Mouse (Mus musculus) MEL (cell line): Measurements from ENCODE around the gene Nup188.

Experiments
- CHD2 ChIP-seq: IDR thresholded peaks from 2 replicates; pipeline ENCODE4 v1.6.1; 2011; ENCODE audit warnings: low read length, improper control_type of control experiment
- CTCF ChIP-seq, 3 experiments: IDR thresholded peaks in 2 of 3; conservative IDR thresholded peaks in 1 of 3; 2 replicates each; pipeline ENCODE4 v1.5.1; 2011 to 2012; ENCODE audit warnings: low read length in 3 of 3, low read depth in 2 of 3, mild to moderate bottlenecking in 2 of 3, improper control_type of control experiment in 1 of 3, inconsistent platforms in 1 of 3, mixed read lengths in 1 of 3, moderate library complexity in 1 of 3; ENCODE audit not compliant: control insufficient read depth in 1 of 3, insufficient read depth in 1 of 3, poor library complexity in 1 of 3, severe bottlenecking in 1 of 3
- E2F4 ChIP-seq: IDR thresholded peaks from 2 replicates; pipeline ENCODE4 v1.6.1; 2011; ENCODE audit warnings: low read depth, low read length, improper control_type of control experiment, borderline replicate concordance
- ETS1 ChIP-seq: IDR thresholded peaks from 2 replicates; pipeline ENCODE4 v1.6.1; 2012; ENCODE audit warnings: low read depth, mild to moderate bottlenecking, inconsistent platforms, low read length, improper control_type of control experiment, moderate library complexity
- GABPA ChIP-seq: IDR thresholded peaks from 2 replicates; pipeline ENCODE4 v1.6.1; 2012; ENCODE audit warnings: low read depth, mild to moderate bottlenecking, inconsistent platforms, low read length, improper control_type of control experiment, moderate library complexity
- GATA1 ChIP-seq: IDR thresholded peaks from 2 replicates; pipeline ENCODE4 v1.6.1; 2011; ENCODE audit warnings: low read depth, low read length, improper control_type of control experiment
- HCFC1 ChIP-seq: IDR thresholded peaks from 2 replicates; pipeline ENCODE4 v1.6.1; 2012; ENCODE audit warnings: low read depth, mild to moderate bottlenecking, inconsistent platforms, low read length, improper control_type of control experiment, moderate library complexity
- MAZ ChIP-seq: IDR thresholded peaks from 2 replicates; pipeline ENCODE4 v1.6.1; 2012; ENCODE audit warnings: low read depth, mild to moderate bottlenecking, inconsistent platforms, low read length, improper control_type of control experiment
- POLR2A ChIP-seq, 2 experiments: IDR thresholded peaks; 2 replicates each; pipeline ENCODE4 v1.6.1; 2011 to 2012; ENCODE audit warnings: low read length in 2 of 2, mild to moderate bottlenecking in 2 of 2, control low read depth in 1 of 2, improper control_type of control experiment in 1 of 2, low read depth in 1 of 2, moderate library complexity in 1 of 2; ENCODE audit not compliant: control insufficient read depth in 1 of 2, insufficient read depth in 1 of 2, poor library complexity in 1 of 2
- POLR2AphosphoS2 ChIP-seq: IDR thresholded peaks from 2 replicates; pipeline ENCODE4 v1.6.1; 2011; ENCODE audit warnings: low read length, improper control_type of control experiment
- RAD21 ChIP-seq: IDR thresholded peaks from 2 replicates; pipeline ENCODE4 v1.6.1; 2011; ENCODE audit warnings: mild to moderate bottlenecking, low read depth, low read length, improper control_type of control experiment
- TAL1 ChIP-seq: IDR thresholded peaks from 2 replicates; pipeline ENCODE4 v1.6.1; 2012; ENCODE audit warnings: mild to moderate bottlenecking, inconsistent platforms, low read length, moderate library complexity, mixed read lengths
- TBP ChIP-seq: IDR thresholded peaks from 2 replicates; pipeline ENCODE4 v1.8.0; 2011; ENCODE audit warnings: low read depth, low read length, improper control_type of control experiment
- ZKSCAN1 ChIP-seq: IDR thresholded peaks from 2 replicates; pipeline ENCODE4 v1.6.1; 2012; ENCODE audit warnings: low read depth, mild to moderate bottlenecking, inconsistent platforms, low read length, improper control_type of control experiment, moderate library complexity

- no peak for TF ChIP-seq MAZ
- no peak for TF ChIP-seq E2F4
- TF ChIP-seq TAL1: no peak
- no peak for TF ChIP-seq CTCF (IDR thresholded peaks at IDR 0.05 in 2 of 3, conservative IDR thresholded peaks at IDR 0.05 in 1 of 3; ENCODE audit: control insufficient read depth in 1 of 3, insufficient read depth in 1 of 3, low read depth in 2 of 3, low read length in 3 of 3, poor library complexity in 1 of 3, severe bottlenecking in 1 of 3)
- no peak for TF ChIP-seq POLR2A (IDR thresholded peaks at IDR 0.05; ENCODE audit: control insufficient read depth in 1 of 2, insufficient read depth in 1 of 2, low read depth in 1 of 2, low read length in 2 of 2, poor library complexity in 1 of 2)
- TF ChIP-seq CHD2: no peak
- no peak for TF ChIP-seq ETS1
- TF ChIP-seq GABPA: no peak
- TF ChIP-seq TBP: no peak
- TF ChIP-seq GATA1: no peak
- no peak for TF ChIP-seq HCFC1
- no peak for TF ChIP-seq RAD21
- no peak for TF ChIP-seq POLR2AphosphoS2
- no peak for TF ChIP-seq ZKSCAN1
Observed at GRCm38 (mm10) chr2:30385591-30385990, 99.4 kb downstream of the Nup188 start.
